Mouse (Mus musculus) ovary, postnatal 14 days (tissue): Measurements from ENCODE around the gene Slmap.

Source experiments
- DNase-seq: peaks from one replicate; pipeline ENCODE4 v3.0.0; 2022; ENCODE audit warnings: low spot score

Gene Slmap

GRCm38 (mm10) chr14:26467974-26468373 lies 66.8 kb downstream of the Slmap start:
- no peak for DNase-seq

GRCm38 (mm10) chr14:26466544-26467125 lies 68.1 kb downstream of the Slmap start:
- no peak for DNase-seq

- no peak for DNase-seq
Observed at GRCm38 (mm10) chr14:26465898-26466297, 68.8 kb downstream of the Slmap start.

DNA sequence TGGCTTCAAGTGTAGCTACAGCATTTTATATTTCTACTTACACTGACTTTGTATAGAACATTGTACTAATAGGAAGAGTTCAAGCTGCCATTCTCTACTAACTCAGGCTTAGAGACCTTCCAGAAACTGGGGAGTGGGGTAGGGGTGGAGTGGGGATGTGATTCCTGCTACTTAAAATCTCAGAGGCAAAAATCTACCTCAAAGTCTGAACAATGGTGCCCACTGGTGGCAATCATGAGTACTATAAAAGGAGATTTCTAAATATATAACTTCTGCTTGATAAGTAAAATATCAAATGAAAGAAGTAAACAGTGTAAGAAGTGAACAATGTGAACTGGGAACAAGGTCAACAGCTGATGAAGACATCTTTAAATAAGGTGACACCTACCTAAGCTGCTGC lies 75.2 kb downstream of the Slmap start:
- DNase-seq, result peak; percentile 29

- no peak for DNase-seq
Observed at GRCm38 (mm10) chr14:26454851-26455250, 79.9 kb downstream of the Slmap start.

GRCm38 (mm10) chr14:26450036-26450800 lies 84.5 kb downstream of the Slmap start:
- DNase-seq, result peak; percentile 36

DNA sequence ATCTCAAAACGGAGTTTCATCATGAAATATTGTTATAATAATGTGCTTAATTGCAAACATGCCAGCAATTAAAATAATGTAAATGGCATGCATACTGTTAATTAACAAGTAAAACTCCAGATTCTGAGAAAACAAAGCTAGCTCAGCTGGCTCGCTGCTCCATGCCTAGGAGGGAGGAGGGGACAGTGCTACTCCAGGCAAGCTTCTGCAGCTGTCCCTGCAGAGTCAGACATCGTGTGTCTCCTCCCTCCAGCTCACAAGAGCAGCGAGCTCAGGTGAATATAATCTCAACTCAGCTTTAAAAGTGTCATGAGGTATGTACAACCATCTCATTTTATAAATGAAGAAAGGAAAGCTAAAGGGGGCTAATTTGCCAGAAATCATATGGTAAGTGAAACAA lies 86.2 kb downstream of the Slmap start:
- no peak for DNase-seq

GRCm38 (mm10) chr14:26447223-26447622 lies 87.5 kb downstream of the Slmap start:
- DNase-seq, result no peak

DNA sequence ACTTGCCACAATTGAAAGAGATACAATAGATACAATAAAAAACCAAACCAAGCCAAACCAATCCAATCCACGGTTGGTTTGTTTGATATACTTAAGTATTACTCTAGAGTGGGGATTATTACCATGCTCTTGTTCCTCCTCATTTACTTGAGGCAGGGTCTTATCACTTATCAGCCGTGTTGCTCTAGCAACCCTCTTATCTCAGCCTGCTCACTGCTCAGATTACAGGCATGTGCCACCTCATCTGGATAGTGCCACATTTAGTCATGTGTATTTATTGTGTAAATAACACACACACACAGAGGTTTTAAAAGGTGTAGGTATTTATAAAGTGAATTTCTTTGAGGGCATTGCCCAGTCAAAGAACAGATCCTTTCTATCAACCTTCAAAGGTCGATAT lies 88.2 kb downstream of the Slmap start:
- no peak for DNase-seq

- no peak for DNase-seq
Observed at GRCm38 (mm10) chr14:26442534-26442933, 92.2 kb downstream of the Slmap start.

- no peak for DNase-seq
Observed at GRCm38 (mm10) chr14:26441041-26441812, 93.5 kb downstream of the Slmap start.

GRCm38 (mm10) chr14:26439996-26440395 lies 94.7 kb downstream of the Slmap start:
- no peak for DNase-seq

DNA sequence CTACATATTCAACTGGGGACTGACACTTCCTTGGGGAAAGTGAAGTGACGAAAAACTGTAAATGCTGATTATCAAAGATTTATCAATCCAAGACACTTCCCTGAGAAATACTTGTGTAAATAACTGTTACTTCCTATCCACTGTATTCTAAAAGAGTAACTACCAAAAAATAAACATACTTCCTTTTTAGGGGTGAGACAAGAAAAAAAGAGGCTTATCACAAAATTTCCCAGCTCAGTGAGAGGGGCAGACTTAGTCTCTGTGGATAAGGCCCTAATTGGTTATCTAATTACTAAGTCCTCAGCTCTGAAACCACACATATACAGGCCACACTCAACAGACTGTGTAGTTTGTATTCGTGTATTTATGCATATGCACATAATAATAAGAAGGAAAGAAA lies 97.0 kb downstream of the Slmap start:
- DNase-seq, result no peak

DNA sequence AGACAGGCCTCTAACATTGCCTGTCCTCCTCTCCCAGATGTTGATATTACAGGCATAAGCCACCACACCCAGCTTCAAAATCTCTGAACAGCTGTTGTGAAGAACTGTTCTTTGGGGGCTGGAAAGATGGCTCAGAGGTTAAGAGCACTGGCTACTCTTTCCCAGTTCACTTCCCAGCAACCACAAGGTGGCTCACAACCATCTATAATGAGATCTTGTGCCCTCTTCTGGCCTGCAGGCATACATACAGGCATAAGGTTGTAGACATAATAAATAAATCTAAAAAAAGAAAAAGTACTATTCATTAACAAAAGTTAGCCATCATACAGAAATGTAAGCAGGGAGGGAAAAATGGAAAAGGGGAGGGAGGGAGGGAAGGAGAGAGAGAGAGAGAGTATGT lies 98.4 kb downstream of the Slmap start:
- no peak for DNase-seq

DNA sequence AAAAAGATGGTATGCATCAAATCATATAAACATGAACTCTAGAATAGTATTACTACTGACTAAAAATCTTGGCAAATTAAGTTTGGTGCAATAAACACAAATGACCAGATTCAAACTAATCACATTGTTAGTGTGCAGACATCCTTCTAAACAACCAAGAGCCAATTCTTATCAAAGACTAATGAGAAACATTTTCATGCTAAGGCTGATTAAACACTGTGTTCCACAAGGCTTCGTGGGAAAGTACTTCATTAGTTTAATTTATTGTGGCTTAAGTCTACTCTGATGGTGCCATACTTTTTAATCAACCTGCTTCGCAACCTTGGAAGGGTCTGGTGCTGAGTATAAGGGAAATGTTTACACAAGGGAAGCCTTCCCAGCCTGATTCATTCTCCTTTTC lies 102.4 kb downstream of the Slmap start:
- DNase-seq, result no peak

GRCm38 (mm10) chr14:26431919-26432318 lies 102.8 kb downstream of the Slmap start:
- no peak for DNase-seq

- no peak for DNase-seq
Observed at GRCm38 (mm10) chr14:26420231-26420630, 114.5 kb downstream of the Slmap start.

- DNase-seq, result no peak
Observed at GRCm38 (mm10) chr14:26417956-26418355, 116.8 kb downstream of the Slmap start.

GRCm38 (mm10) chr14:26417088-26417487 lies 117.6 kb downstream of the Slmap start:
- DNase-seq, result no peak

GRCm38 (mm10) chr14:26413581-26413980 lies 121.2 kb downstream of the Slmap start:
- DNase-seq, result no peak

- no peak for DNase-seq
Observed at GRCm38 (mm10) chr14:26406746-26407145, 128.0 kb downstream of the Slmap start.

DNA sequence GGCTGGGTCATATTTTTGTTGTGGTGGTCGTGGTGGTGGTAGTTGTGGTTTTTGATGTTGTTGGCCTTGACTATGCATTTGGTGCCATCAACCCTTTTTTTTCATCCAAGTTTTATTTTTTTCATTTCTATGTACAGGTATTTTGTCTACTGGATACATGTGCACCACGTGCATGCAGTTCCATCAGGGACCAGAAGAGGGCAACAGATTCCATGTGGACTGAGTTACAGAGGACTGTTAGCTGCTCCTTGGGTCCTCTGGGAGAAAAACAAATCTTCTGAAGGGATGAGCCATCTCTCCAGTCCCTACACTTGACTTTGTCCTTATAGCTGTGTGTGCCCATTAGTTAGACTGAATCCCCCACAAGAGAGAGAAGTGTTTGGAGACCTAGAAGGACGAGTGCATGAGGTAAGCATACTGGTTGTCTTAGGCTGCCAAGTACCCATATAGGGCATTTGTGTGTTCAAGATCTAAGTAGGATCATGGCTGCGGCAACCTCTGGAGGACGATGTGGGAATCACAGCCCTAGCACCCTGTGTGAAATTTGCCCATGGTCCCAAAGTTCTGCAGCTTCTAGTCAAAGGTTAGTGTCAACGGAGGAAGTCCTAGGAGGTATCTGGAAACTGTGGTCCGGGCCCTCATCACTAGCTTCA lies 136.1 kb downstream of the Slmap start:
- DNase-seq, result no peak

DNA sequence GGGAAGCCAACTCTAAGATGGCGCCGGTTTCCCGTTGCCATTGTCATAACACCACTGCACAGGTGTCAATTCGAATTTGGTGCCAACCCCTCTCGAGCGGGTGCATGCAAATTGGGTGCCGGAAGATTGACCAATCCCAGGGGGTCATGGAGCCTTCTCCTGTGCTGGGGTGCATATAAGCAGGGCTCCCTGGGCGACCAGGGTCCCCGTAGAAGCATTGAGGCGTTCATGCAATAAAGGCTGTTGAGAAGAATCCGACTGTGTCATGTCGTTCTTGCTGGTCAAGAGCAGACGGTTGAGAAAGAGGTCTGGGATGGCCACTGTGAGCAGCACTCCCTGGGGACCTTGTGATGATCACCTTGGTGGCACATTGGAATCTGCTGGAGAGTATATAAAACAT lies 142.9 kb downstream of the Slmap start:
- no peak for DNase-seq
